Mouse (Mus musculus) CH12F3 (cell line): ENCODE data around the gene Sap30bp.

Experiments
- in situ Hi-C: fragments of 300-500 bp; cut with MboI; formaldehyde crosslinking; loops from 2 replicates; pipeline ENCODE4 v1.14.3; 2020; ENCODE audit warnings: low sequenced_read_pairs

Gene Sap30bp

GRCm38 (mm10) chr11:115904956-115905790 lies 27.9 kb upstream of the Sap30bp start:
- in situ Hi-C loops = no loop called here

DNA sequence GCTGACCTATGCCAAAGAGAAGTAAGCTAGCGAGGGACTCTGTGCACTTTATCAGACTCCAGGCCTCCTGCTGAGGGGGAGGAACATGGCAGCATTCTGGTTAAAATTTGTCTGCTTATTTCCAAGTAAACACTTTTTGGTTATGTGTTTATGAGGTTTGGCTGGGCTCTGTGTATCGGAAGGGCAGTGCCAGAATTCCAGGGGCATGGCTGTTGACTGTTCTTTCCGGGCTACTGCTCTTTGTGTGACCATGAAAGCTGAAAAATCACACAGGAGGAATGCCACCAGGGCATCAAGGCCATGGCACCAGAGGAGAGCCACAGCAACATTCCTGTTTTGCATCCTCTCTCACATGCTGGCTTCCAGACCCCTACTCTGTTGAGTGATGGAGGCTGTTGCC lies 27.0 kb upstream of the Sap30bp start:
- in situ Hi-C loops = no loop called here

- in situ Hi-C loops = no loop called here
Measured at GRCm38 (mm10) chr11:115906521-115906920, 26.6 kb upstream of the Sap30bp start.

GRCm38 (mm10) chr11:115911134-115911561 lies 21.9 kb upstream of the Sap30bp start:
- in situ Hi-C loops = no loop called here

DNA sequence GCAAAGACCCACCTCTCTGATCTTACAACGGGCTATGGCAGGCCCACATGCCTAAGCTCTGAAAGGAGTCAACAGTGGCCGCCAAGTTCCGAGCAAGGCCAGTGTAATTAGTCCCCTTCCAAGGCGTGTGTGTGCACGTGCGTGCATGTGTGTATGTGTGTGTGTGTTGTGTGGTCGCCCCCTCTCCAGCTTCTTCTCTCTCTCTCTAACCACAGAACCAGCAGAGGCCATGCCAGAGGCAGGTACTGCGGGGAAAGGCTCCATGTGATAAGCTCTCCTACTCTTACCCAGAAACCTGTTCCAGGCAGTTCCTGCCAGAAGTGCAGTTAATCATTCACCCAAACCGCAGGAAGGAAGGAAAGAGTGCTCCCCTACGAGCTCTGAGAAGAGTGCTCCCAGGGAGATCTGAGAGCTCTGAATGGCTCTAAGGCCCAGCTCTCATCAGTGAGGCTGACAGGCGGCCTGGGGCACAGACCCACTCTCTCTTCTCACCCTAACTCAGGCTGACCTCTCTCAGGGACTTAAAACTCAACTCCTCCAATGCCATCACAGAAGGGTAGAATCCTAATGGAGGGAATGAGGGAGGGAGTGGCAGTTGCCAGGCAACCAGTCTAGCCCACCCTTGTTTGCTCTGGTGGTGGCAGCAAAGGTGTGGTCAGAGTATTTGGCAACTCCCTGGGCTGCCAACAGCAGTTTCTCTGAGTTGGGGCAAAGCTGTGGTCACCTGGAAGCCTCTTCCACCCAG lies 21.3 kb upstream of the Sap30bp start, which contains the start of gene Smim6:
TSS of gene Smim6 (plus strand) at position 386 of the 745 bp plus-strand sequence.
- in situ Hi-C loops = no loop called here

- in situ Hi-C loops = no loop called here
Measured at GRCm38 (mm10) chr11:115916579-115916978, 16.5 kb upstream of the Sap30bp start.

- in situ Hi-C loops = no loop called here
Measured at GRCm38 (mm10) chr11:115918637-115919036, 14.4 kb upstream of the Sap30bp start.

DNA sequence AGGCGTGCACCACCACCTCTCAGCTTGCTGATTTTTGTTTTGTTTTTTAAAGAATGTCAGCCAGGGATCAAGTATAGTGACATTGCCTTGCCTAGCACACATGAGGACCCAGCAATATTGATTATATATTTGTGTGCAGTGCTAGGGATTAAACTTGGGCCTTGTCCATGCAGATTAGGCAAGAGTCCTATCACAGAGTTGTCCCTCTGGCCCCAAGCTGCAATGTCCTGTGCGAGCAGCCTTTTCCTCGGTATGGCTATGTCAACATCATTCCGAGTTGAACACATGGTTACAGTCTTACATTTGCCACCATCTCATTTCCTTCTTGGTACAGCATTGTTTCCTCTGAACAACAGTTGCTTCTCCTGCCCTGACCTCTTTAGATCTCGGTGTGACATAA lies 14.0 kb upstream of the Sap30bp start:
- in situ Hi-C loops = no loop called here

GRCm38 (mm10) chr11:115920110-115920818 lies 12.8 kb upstream of the Sap30bp start:
- in situ Hi-C loops = no loop called here

GRCm38 (mm10) chr11:115921986-115922385 lies 11.1 kb upstream of the Sap30bp start:
- in situ Hi-C loops = no loop called here

DNA sequence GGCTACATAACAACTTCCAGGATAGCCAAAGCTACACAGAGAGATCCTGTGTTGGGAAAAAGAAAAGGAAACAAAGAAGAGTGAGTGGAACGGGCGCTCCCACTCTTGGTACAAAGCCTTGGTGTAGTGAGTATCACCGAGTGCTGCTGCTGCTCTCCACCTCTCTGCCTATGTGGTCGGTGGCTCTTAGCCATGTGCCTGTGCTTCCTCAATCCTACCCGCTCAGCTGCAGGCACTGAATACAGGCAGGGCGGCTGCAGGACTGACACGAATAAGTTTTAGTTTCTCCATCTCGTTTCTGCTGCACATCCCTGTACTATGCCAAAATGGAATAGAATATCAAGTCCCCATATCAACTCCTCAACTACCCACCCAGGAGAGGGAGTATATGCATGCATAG lies 4.1 kb upstream of the Sap30bp start:
- in situ Hi-C loops = no loop called here

DNA sequence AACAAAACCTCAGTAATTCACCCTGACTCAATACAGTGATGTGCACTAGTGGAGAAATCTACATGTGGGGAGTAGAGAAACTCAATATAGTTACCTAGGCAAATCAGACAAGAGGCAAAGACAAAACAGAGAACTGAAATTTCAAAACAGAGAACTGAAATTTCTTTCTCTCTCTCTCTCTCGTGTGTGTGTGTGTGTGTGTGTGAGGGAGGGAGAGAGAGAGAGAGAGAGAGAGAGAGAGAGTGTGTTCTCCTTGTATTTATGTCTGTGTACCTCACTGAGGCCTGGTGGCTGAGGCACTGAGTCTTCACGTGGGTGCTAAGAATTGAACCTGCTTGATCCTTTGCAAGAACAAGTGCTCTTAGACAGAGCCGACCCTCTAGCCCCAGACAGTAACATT lies 3.3 kb upstream of the Sap30bp start:
- in situ Hi-C loops = no loop called here

DNA sequence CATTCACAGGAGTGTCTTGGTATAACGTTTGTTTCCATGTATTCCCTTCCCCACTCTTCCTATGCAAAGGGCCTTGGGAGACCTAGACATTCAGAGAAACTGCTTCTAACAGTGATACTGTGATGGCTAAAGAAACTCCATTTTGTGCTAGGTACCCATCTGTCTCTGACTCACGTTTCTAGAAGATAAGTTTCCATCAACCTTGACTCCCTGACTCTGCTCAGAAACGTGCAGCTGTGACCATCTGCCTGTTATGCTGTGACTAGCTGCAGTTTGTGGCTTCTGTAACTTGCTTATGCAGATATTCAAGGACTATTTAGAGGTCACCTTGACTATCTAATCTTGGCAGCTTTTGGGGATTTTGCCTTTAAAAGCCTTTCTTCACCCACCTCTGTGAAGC lies 1.8 kb upstream of the Sap30bp start:
- in situ Hi-C loops = no loop called here

DNA sequence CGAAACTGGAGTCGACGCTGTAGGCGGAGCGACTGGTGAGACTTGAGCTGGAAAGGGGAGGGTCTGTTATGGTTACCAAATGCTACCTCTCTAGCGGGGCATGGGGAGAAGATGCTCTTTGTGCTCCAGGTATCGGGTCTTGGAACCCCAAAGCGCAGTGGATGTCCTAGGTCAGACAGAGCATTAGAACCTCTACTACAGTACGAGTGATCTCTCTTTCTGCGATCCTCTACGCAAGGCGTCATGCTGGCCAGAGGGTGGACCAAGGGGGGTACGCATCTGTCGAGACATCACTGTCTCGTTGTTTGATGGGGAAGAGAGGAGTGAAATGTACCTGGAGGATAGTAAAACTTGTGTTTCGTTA lies 647 bp downstream of the Sap30bp start:
- in situ Hi-C loops = no loop called here

DNA sequence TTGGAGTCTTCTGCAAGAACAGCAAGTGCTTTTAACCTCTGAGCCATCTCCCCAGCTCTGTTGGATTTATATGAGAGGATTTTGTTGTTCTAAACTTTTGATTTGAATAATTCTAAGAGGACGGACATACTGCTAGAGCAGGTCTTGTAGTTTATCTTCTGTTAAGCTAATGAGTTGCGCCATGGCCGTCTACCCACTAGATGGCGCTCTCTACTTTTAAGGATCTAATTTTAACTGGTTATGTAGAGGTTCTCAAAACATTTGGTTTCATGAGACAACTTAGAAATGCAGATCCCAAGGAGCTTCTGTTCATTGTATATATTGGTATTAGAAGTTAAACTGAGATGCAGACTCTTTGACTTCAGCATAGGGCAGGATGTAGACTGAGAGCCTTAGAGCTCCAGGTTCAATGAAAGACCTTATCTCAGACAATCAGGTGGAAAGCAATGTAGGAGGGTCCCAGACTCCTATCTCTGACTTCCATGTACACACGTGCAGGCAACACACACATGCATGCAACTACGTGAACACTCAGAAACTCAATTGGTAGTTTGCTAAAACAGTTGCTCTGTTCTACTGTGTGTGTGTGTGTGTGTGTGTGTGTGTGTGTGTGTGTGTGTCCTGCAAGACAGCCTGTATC lies 6.7 kb downstream of the Sap30bp start:
- in situ Hi-C loops = loop anchor here (10.0 kb wide), 1 partner anchor 55 kb away; no protein-coding TSS in a partner anchor

DNA sequence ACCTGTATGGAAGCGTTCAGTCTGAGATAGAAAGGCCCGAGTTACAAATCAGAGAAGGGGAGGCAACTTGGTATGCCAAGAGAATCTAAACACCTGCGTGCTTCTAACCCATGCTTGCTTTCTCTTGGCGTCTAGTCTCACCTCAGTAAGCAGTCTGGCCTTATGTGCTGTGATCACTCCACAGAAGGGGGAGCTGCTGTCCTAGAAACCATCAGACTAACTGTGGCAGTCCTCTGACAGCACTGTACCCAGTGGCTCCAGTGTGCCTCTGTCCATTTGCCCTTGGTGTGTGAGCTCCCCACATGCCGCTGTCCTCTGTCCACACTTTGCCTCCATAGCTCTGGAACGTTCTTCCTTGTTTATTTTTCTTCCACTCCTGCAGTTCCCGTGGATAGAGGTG lies 8.9 kb downstream of the Sap30bp start:
- in situ Hi-C loops = loop anchor here (10.0 kb wide), 1 partner anchor 53 kb away; no protein-coding TSS in a partner anchor

GRCm38 (mm10) chr11:115945247-115945646 lies 12.2 kb downstream of the Sap30bp start:
- in situ Hi-C loops = loop anchor here (10.0 kb wide), 1 partner anchor 50 kb away; no protein-coding TSS in a partner anchor

DNA sequence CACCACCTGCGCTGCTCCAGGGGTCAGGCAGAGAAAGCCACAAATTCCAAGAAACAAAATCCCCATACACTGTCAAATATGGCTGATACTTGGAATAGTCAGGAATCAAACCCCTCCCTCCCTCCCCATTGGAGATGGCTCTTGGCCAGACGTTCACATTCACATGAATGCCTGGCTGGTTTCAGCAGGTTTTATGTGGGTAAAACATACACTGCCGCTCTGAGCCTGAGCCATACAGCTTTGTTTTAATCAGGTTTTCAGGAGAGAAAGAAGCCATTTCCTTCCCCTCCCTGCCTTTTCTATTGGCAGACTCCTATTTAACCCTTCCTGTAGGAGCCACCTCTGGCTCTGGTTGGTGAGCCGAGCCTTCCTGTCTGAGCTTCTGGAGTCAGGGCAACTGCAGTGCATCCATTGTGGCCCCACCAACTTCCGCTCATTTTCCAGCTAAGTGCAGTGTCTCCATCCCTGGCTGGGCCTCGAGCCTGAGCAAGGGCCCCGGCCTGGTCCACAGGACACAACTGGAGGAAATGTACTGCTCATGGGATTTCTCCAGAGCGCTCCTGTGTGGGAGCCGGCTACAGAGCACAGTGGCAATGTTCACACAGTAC lies 13.2 kb downstream of the Sap30bp start:
- in situ Hi-C loops = loop anchor here (10.0 kb wide), 1 partner anchor 48 kb away; no protein-coding TSS in a partner anchor

- in situ Hi-C loops = loop anchor here (10.0 kb wide), 1 partner anchor 46 kb away; no protein-coding TSS in a partner anchor
Measured at GRCm38 (mm10) chr11:115948316-115948715, 15.2 kb downstream of the Sap30bp start.

DNA sequence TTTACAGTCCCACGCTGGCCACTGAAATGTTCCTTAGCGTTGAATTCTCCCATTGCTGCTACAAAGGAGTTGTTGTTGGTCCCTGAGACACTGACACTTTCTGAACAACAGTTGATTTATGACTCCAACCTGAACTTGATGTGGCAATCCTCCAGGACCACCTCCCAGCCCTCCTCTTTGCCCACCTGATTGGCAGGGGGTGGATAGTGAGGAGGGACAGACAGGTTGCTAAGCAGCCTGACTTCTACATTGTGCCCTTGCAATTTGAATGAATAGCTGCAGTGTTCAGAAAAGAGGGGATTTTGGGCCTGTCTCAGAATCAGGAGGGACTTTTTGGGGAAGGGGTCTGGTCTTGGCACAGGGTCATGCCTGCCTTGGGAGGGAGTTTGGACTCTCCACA lies 17.6 kb downstream of the Sap30bp start:
- in situ Hi-C loops = no loop called here
